Mouse (Mus musculus): ENCODE data around the gene Gabrp. TPM values are rescaled to one million over a fixed set of nuclear protein-coding genes. Genes with fewer than 3 reads are reported as not detected.

Gabrp gene
- total RNA-seq (2014; fragmentation: Nextera tagmentation) (not detected in 2 replicates), total RNA-seq (2017) (not detected in 2 replicates)

DNA sequence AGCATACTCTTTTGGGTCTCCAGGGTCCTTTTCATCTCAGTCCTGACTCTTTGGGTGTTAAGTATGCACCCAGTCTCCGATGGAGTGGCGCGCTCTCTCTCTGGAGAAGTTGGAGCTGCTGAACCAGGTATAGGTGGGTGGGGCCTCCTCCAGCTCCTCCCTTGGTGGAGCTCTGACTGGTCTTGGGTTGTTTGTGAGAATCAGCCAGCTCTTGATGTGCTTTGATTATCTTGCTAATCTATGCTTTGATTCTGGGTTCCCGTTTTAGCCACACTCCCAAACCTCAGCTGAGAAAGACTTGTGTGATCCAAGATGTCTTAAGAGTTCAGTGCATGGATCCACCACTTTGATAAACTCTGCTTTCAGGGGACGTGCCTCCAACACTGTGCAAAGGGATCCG, at the start of gene Gabrp:
Gene Gabrp, minus strand, starts transcription at position 101 of the 400 bp plus-strand sequence.
- no peak for ATAC-seq (replicated peaks; ENCODE audit: low FRiP score, low TSS enrichment, poor library complexity, severe bottlenecking)

- ATAC-seq (replicated peaks; ENCODE audit: low FRiP score, low TSS enrichment, poor library complexity, severe bottlenecking): no peak
These were observed 48.5 kb upstream of the Gabrp start for GRCm38 (mm10) chr11:33627136-33627742.

- ATAC-seq (replicated peaks; ENCODE audit: low FRiP score, low TSS enrichment, poor library complexity, severe bottlenecking): peak; percentile 84
These were observed 35.5 kb upstream of the Gabrp start for GRCm38 (mm10) chr11:33614218-33614617.

DNA sequence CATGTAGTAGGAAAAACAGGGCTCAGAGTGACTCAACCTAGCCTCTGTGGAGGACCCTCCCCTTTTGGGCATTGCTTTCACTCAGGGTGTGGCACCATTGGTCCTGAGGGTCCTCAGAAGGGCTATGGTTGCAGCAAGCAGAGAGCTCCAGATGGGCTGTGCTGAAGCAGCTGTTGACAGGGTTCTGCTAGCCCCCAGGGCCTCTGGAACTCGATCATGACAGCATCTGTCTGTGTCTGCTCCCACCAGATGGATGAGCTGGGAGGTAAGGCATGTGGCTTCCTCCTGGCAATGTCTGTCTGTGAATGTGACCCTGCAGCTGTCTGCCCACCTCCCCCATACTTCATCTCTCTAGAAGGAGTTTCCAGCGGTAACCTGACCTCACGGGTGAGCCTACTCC, 29.0 kb upstream of the Gabrp start:
- no peak for ATAC-seq (replicated peaks; ENCODE audit: low FRiP score, low TSS enrichment, poor library complexity, severe bottlenecking)

GRCm38 (mm10) chr11:33603174-33603573, 24.4 kb upstream of the Gabrp start:
- no peak for ATAC-seq (replicated peaks; ENCODE audit: low FRiP score, low TSS enrichment, poor library complexity, severe bottlenecking)

DNA sequence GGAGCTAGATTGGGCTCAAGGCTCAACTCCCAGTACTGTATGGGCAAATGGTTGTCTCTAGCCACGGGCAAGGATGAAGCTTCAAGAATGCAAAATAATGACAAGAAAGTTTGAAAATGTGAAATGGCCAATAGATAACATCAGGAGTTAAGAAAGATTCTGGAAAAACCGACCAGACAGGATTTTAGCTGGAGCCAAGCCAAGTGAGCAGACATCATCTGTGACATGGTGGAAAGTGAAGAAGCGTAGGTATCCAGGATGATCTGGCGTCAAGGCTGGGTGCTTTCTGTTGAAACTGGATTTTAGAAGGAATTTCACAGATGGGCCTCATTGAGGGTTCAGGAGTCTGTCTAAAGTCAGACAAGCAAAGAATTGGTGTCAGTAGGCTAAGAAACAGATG, 20.2 kb upstream of the Gabrp start, which contains the start of gene D130052B06Rik:
Gene D130052B06Rik, plus strand, starts transcription at position 317 of the 400 bp plus-strand sequence.
- ATAC-seq (replicated peaks; ENCODE audit: low FRiP score, low TSS enrichment, poor library complexity, severe bottlenecking): no peak

- no peak for ATAC-seq (replicated peaks; ENCODE audit: low FRiP score, low TSS enrichment, poor library complexity, severe bottlenecking)
These were observed 17.9 kb upstream of the Gabrp start for GRCm38 (mm10) chr11:33596655-33597054.

DNA sequence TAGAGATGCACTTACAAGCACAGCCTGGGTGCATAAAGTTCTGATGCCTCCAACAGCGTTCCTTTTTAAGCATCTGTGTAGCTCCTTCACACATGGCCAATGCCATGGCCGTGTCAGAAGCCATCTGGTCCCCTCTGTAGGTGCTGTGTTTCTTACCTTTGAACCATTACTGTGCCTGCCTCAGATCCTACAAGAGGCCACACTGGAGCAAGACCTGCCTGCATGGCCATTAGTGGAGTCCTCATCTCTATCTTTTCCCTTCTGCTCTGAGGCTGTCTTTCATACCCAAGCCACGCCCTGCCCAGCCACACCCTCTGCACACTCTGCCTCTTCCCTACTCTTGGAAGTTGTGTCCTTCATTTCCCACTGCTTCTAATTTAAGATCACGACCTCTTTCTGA, 14.1 kb upstream of the Gabrp start:
- no peak for ATAC-seq (replicated peaks; ENCODE audit: low FRiP score, low TSS enrichment, poor library complexity, severe bottlenecking)

DNA sequence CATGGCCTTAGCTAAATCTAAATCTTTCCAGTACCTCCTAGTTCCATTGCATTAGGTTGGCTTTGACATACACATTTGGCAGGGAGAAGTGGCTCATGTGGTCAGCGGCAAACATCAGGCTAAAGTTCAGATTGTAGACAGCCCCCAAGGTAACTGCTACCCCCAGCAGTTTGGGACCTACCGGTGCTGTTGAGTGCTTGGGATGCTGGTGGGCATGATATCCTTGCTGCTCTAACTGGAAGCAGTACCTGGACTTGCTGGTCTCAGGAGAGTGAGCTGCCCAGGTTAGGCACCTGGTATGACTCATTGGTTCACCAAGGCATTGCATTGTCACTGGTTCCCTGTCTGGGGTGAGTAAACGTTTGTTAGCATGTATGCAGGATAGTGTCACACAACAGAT, 12.0 kb upstream of the Gabrp start:
- ATAC-seq (replicated peaks; ENCODE audit: low FRiP score, low TSS enrichment, poor library complexity, severe bottlenecking): no peak

DNA sequence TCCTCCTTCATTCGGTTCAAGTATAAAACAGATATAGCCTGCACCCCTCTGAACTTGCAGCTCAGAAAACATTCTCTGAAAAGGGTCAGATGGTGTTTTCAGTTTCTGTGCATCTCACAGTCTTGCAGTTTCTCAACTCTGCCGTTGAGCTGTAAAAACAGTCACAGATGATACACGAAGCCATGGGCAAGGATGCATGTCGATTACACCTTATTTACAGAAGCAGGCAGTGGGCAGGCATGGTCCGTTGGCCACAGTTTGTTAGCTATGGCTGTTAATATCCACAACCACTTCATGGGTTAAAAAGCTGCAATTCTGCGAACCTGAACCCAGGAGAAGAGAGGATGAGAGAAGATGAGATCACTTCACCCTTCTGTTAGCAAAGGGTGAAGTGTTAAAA, 7.9 kb upstream of the Gabrp start:
- no peak for ATAC-seq (replicated peaks; ENCODE audit: low FRiP score, low TSS enrichment, poor library complexity, severe bottlenecking)

GRCm38 (mm10) chr11:33579621-33580020, 862 bp upstream of the Gabrp start:
- no peak for ATAC-seq (replicated peaks; ENCODE audit: low FRiP score, low TSS enrichment, poor library complexity, severe bottlenecking)

DNA sequence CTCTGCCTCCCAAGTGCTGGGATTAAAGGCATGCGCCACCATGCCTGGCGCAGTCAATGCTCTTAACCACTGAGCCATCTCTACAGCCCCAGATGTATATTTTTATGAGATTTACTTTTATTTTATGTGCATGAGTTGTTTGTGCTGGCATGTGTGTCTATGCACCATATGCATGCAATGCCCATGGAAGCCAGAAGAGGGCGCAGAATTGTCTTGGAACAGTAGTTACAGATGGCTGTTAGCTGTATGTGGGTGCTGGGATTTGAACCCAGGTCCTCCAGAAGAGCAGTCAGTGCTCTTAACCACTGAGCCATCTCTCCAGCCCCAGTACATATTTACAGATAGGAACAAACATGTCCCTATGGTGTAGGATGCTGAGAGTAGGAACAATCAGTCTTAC, 3.8 kb downstream of the Gabrp start:
- no peak for ATAC-seq (replicated peaks; ENCODE audit: low FRiP score, low TSS enrichment, poor library complexity, severe bottlenecking)

GRCm38 (mm10) chr11:33570413-33570812, 8.3 kb downstream of the Gabrp start:
- ATAC-seq (replicated peaks; ENCODE audit: low FRiP score, low TSS enrichment, poor library complexity, severe bottlenecking): no peak

GRCm38 (mm10) chr11:33563921-33564320, 14.8 kb downstream of the Gabrp start:
- no peak for ATAC-seq (replicated peaks; ENCODE audit: low FRiP score, low TSS enrichment, poor library complexity, severe bottlenecking)

DNA sequence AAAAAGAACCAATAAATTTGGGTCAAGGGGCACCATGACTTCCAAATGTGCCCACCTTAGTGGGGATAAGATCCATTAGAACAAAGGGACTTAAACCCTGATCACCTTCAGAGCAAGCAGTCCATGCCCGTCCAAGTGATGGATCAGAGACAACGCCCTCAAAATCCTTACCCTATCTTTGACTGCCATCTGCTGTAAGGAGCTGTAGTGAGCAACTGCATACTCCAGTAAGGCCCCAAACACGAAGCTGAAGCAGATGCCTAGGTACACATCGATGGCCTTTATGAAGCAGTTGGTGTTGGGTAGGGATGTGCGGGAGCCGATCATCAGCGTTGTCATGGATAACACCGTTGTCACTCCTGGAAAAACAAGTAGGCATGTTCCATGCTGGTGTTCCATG, 24.6 kb downstream of the Gabrp start:
- ATAC-seq (replicated peaks; ENCODE audit: low FRiP score, low TSS enrichment, poor library complexity, severe bottlenecking): no peak

DNA sequence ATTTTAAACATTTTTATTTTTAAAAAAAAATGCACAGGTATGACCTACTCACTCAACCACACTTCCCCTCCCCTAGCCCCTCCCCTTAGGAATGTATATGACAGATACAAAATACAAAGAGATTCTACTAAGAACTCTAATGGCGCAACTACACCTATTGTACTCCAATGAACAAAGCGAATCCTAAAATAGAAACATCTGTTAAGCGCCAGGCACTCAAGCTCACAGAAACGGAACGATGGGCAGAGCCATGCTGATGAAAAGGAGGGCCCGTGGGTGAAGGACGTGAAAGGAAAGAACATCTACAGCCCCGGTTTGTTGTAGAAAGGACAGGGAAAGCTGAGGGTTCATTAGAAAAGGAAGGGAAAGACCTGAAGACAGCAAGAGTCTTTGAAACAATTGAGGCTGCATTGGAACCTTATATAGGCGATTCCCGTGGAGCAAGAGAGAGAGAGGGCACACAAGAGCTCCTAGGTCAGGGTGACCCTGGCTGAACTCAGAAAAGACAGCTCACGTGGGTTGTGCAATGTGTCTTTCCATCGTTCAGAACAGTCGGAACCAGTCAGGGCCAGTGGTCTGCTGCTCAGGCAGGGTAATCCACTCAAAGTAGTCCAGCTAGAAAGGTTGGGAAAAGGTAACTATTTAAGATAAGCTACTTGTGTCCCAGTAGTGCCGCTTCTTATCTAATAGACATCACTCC, 27.7 kb downstream of the Gabrp start:
- ATAC-seq (replicated peaks; ENCODE audit: low FRiP score, low TSS enrichment, poor library complexity, severe bottlenecking): no peak

- ATAC-seq (replicated peaks; ENCODE audit: low FRiP score, low TSS enrichment, poor library complexity, severe bottlenecking): no peak
These were observed 31.4 kb downstream of the Gabrp start for GRCm38 (mm10) chr11:33547386-33547785.

DNA sequence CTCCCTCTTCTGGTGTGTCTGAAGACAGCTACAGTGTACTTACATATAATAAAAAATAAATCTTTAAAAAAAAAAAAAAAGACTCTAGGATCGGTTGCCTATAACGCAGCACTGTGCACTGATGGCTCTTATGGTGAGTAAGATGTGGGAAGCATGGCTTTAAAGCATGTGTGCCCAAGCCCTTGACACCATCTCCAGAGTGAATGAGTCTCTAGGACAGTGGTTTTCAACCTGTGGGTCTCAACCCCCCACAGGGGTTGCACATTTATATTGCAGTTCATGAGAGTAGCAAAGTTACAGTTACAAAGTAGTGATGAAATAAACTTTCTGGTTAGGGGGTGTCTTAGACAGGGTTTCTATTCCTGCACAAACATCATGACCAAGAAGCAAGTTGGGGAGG, 33.8 kb downstream of the Gabrp start:
- no peak for ATAC-seq (replicated peaks; ENCODE audit: low FRiP score, low TSS enrichment, poor library complexity, severe bottlenecking)

DNA sequence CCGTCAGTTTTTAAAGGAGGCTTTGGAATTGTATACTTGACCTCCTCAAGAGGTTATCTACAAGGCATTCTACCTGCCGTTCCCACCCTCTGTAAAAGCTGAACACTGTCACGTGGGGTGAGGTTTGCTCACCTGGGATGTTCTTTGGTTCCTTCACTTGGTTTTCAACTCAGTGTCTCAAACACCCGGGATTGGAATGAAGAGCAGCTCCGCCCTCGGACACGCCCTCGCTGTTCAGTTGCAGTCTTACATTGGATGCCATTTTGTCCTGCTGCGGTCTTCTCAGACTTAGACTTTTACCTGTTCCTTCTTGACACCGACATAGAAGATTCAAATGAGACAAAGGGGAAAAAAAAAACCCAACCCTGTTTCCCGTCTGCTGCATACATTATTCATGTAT, 34.6 kb downstream of the Gabrp start:
- ATAC-seq (replicated peaks; ENCODE audit: low FRiP score, low TSS enrichment, poor library complexity, severe bottlenecking): no peak

GRCm38 (mm10) chr11:33537390-33538125, 41.2 kb downstream of the Gabrp start:
- no peak for ATAC-seq (replicated peaks; ENCODE audit: low FRiP score, low TSS enrichment, poor library complexity, severe bottlenecking)

- ATAC-seq (replicated peaks; ENCODE audit: low FRiP score, low TSS enrichment, poor library complexity, severe bottlenecking): no peak
These were observed 42.1 kb downstream of the Gabrp start for GRCm38 (mm10) chr11:33536636-33537035.
